Mouse (Mus musculus) embryo, embryonic 11.5 days (tissue): ENCODE results near the gene Prm3.
"Not testable (repeated sequence)": the region's sequence is repeated elsewhere in the genome, so short reads cannot be mapped to it uniquely, and the experiment has no call there.

Experiments used
- DNase-seq: peaks from one replicate; pipeline ENCODE4 v3.0.0-alpha.2; 2012; ENCODE audit warnings: low read depth, low spot score

Gene Prm3

GRCm38 (mm10) chr16:10802420-10802819 lies 11.7 kb upstream of the Prm3 start:
- not testable (repeated sequence) for DNase-seq

GRCm38 (mm10) chr16:10796034-10796433 lies 5.3 kb upstream of the Prm3 start, which contains the start of gene Prm2:
Gene Prm2 (minus strand): TSS chr16:10796134.
- DNase-seq, result no peak

GRCm38 (mm10) chr16:10788866-10789265 lies 1.8 kb downstream of the Prm3 start:
- DNase-seq, result no peak

- no peak for DNase-seq
Observed at GRCm38 (mm10) chr16:10788271-10788670, 2.4 kb downstream of the Prm3 start, which contains the start of gene Tnp2. Gene Tnp2 (minus strand): TSS chr16:10788660.

GRCm38 (mm10) chr16:10787548-10788058 lies 3.1 kb downstream of the Prm3 start:
- no peak for DNase-seq

GRCm38 (mm10) chr16:10786782-10787547 lies 3.7 kb downstream of the Prm3 start:
- DNase-seq, result no peak

- DNase-seq, result peak; percentile 83
Observed at GRCm38 (mm10) chr16:10786288-10786687, 4.4 kb downstream of the Prm3 start.

- peak; percentile 85 for DNase-seq
Observed at GRCm38 (mm10) chr16:10785371-10786231, 5.1 kb downstream of the Prm3 start, which contains the start of gene Socs1. Gene Socs1 (minus strand): TSS chr16:10785536.

GRCm38 (mm10) chr16:10784793-10785370 lies 5.8 kb downstream of the Prm3 start:
- DNase-seq, result peak; percentile 86

GRCm38 (mm10) chr16:10783883-10784792 lies 6.6 kb downstream of the Prm3 start:
- DNase-seq, result peak; percentile 20

GRCm38 (mm10) chr16:10783451-10783850 lies 7.3 kb downstream of the Prm3 start:
- DNase-seq, result no peak

- no peak for DNase-seq
Observed at GRCm38 (mm10) chr16:10783152-10783434, 7.6 kb downstream of the Prm3 start.

GRCm38 (mm10) chr16:10782377-10783151 lies 8.2 kb downstream of the Prm3 start:
- DNase-seq, result no peak

GRCm38 (mm10) chr16:10781862-10782371 lies 8.8 kb downstream of the Prm3 start:
- peak; percentile 24 for DNase-seq

GRCm38 (mm10) chr16:10780631-10781120 lies 10.0 kb downstream of the Prm3 start:
- DNase-seq, result no peak

- no peak for DNase-seq
Observed at GRCm38 (mm10) chr16:10777579-10778160, 13.0 kb downstream of the Prm3 start.

- no peak for DNase-seq
Observed at GRCm38 (mm10) chr16:10776322-10776721, 14.4 kb downstream of the Prm3 start.

GRCm38 (mm10) chr16:10774726-10775125 lies 16.0 kb downstream of the Prm3 start:
- no peak for DNase-seq

- no peak for DNase-seq
Observed at GRCm38 (mm10) chr16:10773543-10773942, 17.2 kb downstream of the Prm3 start.
